Mouse (Mus musculus) Patski (cell line): ENCODE results near the gene Hmgxb4. TPM values are rescaled to one million over a fixed set of nuclear protein-coding genes. Genes with fewer than 3 reads are reported as not detected.

Experiments
- ATAC-seq: fragments of 100-300 bp; one replicate; pipeline ENCODE4 v1.8.0; 2021
- CTCF ChIA-PET: fragments of 350-600 bp; sonication (Branson Sonifier 250); formaldehyde crosslinking; loops from one replicate; lab custom pipeline; 2022; ENCODE audit warnings: inconsistent platforms; lab: Charles Lee
- POLR2A ChIA-PET: fragments of 350-600 bp; sonication (Branson Sonifier 250); formaldehyde crosslinking; loops from one replicate; lab custom pipeline; 2022; ENCODE audit warnings: antibody characterized with exemption, inconsistent platforms; lab: Charles Lee
- DNase-seq: peaks from one replicate; pipeline ENCODE4 v3.0.0-alpha.2; 2011; ENCODE audit warnings: low read depth, low spot score
- H3K27me3 ChIP-seq: fragments of 371-371 bp; one replicate; pipeline ENCODE4 v1.5.1; 2021
- CTCF ChIP-seq: fragments of 100-300 bp; IDR thresholded peaks from one replicate; pipeline ENCODE4 v1.5.1; 2021
- in situ Hi-C: fragments of 300-500 bp; cut with MboI; formaldehyde crosslinking; loops from 3 replicates; pipeline ENCODE4 v1.11.1; 2018; ENCODE audit warnings: low pct_unique_long_range_greater_than_20kb, mixed read lengths
- polyA plus RNA-seq: library from polyadenylated mRNA; unstranded; gene quantifications from one replicate; pipeline ENCODE4 v1.2.3, GENCODE M21; 2021

Gene Hmgxb4
- polyA plus RNA-seq, 1 experiment from 2014 or later = 35.8 TPM

DNA sequence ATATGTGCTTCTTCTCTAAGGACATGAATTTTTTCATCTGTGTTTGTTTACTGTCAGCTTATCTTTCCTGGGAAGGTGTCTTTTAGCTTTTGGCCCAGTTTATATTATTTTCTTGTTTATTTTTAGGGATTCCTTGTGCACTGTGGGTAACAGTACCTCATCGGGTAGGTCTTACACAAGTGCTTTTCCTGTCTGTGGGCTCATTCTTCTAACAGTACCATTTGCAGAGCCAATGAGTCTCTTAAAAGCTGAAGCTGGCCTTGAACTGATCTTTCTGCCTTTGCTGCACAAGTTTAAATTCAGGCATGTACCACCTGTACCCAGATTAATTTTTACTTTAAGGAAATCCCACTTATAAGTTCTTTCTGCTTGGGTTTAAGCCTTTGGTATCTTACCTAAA lies 23.3 kb downstream of the Hmgxb4 start:
- no peaks in the 10 kb centered on the region for H3K27me3 ChIP-seq
- no peak for TF ChIP-seq CTCF
- ATAC-seq = no peak
- DNase-seq = no peak
- ChIA-PET CTCF (interaction anchor here (1.1 to 1.6 kb wide), 3 partner anchors 14 to 24 kb away, joined by 3 to 5 read pairs (median 3); partner anchors contain the start of gene Hmgxb4), POLR2A (no interaction called here)
- in situ Hi-C loops = no loop called here

DNA sequence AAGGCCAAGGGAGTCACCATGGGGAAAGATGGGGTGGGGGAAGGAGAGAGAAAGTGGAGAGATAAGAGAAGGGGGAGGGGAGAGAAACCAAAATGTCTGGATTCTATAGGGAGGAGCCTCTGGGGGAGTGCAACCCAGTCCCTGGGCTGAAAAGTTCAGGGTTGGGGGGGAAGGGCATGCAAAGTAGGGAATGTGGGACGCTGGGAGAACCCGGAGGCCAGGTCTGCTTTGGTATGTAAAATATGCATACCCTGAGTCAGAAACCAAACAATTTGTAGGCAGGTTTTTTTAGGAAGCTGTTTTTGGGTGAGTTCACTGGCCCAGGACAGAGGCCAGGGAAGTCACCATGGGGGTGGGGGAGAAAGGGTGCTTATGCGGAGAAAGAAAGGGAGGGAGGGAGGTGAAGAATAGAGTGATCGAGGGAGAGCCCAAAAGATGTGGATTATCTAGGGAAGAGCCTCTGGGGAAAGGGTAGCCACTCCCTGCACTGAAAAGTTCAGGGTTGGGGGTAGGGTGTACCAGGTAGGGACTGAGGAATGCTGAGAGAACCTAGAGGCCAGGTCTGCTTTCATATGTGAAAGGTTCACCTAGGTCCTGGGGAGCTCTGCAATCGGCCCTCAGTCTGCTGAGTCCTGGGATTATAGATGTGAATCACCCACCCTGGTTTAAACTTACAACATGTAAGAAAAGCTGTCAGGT lies 25.3 kb downstream of the Hmgxb4 start:
- CTCF ChIA-PET = interaction anchor here (1.3 kb wide), 1 partner anchor 72 kb away, joined by 4 read pairs; no protein-coding TSS in a partner anchor
- DNase-seq (peak; percentile 56), ATAC-seq (peak; percentile 99)
- no peaks in the 10 kb centered on the region for H3K27me3 ChIP-seq
- POLR2A ChIA-PET = interaction anchor here (0.6 to 0.8 kb wide), 2 partner anchors 57 to 1806 kb away, joined by 3 to 7 read pairs; no protein-coding TSS in a partner anchor
- in situ Hi-C loops = no loop called here
- no peak for TF ChIP-seq CTCF

DNA sequence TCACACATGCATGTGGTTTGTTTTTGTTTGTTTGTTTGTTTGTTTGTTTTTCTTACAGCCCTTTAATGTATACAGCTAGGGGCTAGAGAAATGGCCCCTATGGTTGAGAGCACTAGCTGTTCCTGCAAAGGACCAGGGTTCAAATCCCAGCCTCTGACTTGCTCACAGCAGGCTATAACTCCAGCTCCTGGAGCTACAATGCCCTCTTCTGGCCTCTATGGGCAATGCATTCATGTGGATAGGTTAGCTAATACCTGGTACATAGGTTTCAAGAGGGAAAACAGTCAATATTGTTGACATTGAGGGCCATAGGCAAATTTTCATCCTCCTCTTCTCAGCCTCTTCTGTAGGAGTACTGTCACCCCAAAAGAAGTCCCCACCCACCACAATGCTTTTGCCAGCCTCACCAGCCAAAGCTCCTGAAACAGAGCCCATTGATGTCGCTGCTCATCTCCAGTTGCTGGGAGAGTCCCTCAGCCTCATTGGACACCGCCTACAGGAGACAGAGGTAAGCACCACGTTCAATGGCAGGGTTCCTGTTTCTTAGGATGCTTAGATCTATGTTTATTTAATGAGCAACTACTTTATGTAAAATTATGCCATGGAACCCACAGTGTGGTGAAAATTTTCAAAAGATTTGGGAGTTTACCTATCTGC lies 30.6 kb downstream of the Hmgxb4 start:
- ATAC-seq = no peak
- DNase-seq = no peak
- in situ Hi-C loops = no loop called here
- TF ChIP-seq CTCF = peak; percentile 76
- ChIA-PET CTCF (interaction anchor here (0.9 to 1.4 kb wide), 4 partner anchors 11 to 43 kb away, joined by 3 to 5 read pairs (median 3); no protein-coding TSS in a partner anchor), POLR2A (no interaction called here)
- no peaks in the 10 kb centered on the region for H3K27me3 ChIP-seq

GRCm38 (mm10) chr8:75025809-75026208 lies 32.7 kb downstream of the Hmgxb4 start:
- POLR2A ChIA-PET = interaction anchor here (0.6 kb wide), 1 partner anchor 13 kb away, joined by 3 read pairs; no protein-coding TSS in a partner anchor
- CTCF ChIA-PET = no interaction called here
- TF ChIP-seq CTCF = no peak
- in situ Hi-C loops = no loop called here
- H3K27me3 ChIP-seq = no peaks in the 10 kb centered on the region
- DNase-seq (no peak), ATAC-seq (no peak)

DNA sequence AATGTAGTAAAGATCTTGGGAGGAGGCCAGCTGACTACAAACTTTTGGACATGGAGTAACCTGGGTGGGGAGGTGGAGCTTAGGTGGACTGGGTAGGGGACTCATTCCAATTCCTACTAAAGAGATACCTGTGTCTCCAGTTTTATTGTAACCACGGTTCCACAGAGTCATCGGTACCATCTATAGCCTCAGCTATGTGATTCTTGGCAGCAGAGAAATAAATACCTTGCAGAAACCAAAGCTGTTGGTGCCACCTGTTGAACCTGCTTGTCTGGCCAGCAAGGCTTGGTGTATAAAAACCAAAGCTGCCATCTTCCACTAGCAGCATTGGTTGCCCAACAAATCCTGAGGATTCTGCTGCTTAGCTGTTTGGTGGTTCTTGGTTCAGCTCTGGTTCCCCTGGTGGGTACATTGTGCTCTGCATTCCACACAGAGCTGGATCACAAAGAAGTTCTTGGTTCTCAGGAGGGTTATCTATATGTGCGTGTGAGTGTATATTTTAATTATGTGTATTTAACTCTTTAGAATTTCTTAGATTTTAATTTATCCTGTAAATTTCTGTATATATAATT lies 37.4 kb downstream of the Hmgxb4 start:
- TF ChIP-seq CTCF = no peak
- in situ Hi-C loops = no loop called here
- ATAC-seq (no peak), DNase-seq (no peak)
- POLR2A ChIA-PET = no interaction called here
- CTCF ChIA-PET = interaction anchor here (1.0 to 1.4 kb wide), 3 partner anchors 12 to 45 kb away, joined by 3 to 6 read pairs (median 3); no protein-coding TSS in a partner anchor
- no peaks in the 10 kb centered on the region for H3K27me3 ChIP-seq

DNA sequence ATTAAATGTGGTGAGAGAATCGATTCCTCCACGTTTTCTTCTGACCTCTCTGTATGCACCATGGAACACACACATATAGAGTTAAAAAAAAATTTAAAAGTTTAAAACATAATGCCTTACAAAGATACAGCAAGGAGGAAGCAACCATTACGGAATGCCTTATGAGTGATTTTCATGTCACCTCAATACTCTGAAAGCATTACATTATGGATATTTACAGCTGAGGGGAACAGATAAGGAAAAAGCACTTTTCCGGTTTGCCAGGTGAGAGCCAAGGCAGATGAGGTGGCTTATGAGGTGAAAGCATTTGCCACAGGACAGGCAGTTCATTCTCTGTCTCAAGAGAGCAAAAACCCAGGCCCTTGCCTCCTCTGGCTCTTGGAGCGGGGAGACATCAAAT lies 39.8 kb downstream of the Hmgxb4 start:
- ChIA-PET POLR2A (no interaction called here), CTCF (no interaction called here)
- no peak for DNase-seq
- H3K27me3 ChIP-seq = no peaks in the 10 kb centered on the region
- ATAC-seq = peak; percentile 1
- in situ Hi-C loops = no loop called here
- TF ChIP-seq CTCF = no peak

GRCm38 (mm10) chr8:75033511-75034243 lies 40.5 kb downstream of the Hmgxb4 start, which contains the start of gene Tom1:
Gene Tom1, plus strand, starts transcription at chr8:75033705.
- CTCF ChIA-PET = interaction anchor here (1.7 kb wide), 1 partner anchor 38 kb away, joined by 6 read pairs; no protein-coding TSS in a partner anchor
- no peaks in the 10 kb centered on the region for H3K27me3 ChIP-seq
- in situ Hi-C loops = no loop called here
- TF ChIP-seq CTCF = no peak
- ATAC-seq (peak; percentile 94), DNase-seq (peak; percentile 99)
- POLR2A ChIA-PET = no interaction called here

DNA sequence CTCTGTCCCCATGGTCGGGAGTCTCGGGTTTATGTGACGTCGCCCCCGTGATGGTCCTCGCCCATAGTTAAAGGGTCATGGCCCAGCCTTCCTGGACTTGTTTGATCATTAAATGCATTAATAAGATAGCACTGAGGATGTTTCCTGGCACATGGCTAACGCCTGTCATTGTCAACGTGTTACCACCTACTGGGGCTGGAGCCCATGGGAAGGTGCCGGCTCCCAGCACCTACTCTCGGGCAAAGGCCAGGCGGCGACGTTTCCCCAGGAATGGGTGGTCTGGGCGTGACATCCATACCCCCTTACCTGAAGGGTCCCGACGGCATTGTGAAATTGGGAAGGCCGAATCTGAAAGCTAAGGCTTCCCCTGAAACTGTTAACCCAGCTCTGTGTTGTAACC lies 41.1 kb downstream of the Hmgxb4 start:
- in situ Hi-C loops = no loop called here
- POLR2A ChIA-PET = no interaction called here
- ATAC-seq = no peak
- TF ChIP-seq CTCF = no peak
- H3K27me3 ChIP-seq = no peaks in the 10 kb centered on the region
- CTCF ChIA-PET = interaction anchor here (0.8 to 2.4 kb wide), 3 partner anchors 10 to 75 kb away, joined by 3 to 6 read pairs (median 6); partner anchors contain the start of gene Mcm5
- DNase-seq = no peak

DNA sequence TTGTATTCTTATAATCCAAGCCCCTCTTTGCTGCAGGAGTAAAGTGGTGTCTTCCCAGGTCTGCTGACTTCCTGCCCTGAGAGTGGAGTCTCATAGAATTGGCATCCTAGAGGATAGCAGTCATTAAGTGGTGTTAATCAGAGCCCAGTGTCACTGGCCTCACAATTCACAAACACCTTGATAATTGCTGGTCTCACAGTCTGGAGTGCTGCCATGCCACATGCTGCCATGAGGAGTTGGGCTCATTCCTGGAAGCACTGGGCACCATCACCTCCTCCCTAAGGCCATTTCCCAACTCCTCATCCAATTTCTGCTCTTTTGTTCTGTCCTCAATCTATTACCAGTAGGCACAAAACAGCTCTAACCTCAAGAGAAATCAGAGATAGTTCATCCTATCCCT lies 42.5 kb downstream of the Hmgxb4 start:
- POLR2A ChIA-PET = no interaction called here
- DNase-seq = no peak
- no peaks in the 10 kb centered on the region for H3K27me3 ChIP-seq
- TF ChIP-seq CTCF = no peak
- in situ Hi-C loops = no loop called here
- ATAC-seq = no peak
- CTCF ChIA-PET = interaction anchor here (1.0 to 2.4 kb wide), 4 partner anchors 13 to 74 kb away, joined by 3 to 6 read pairs (median 4); partner anchors contain the start of genes Hmox1 and Mcm5

- TF ChIP-seq CTCF = no peak
- POLR2A ChIA-PET = interaction anchor here (0.6 kb wide), 1 partner anchor 1058 kb away, joined by 7 read pairs; no protein-coding TSS in a partner anchor
- no peak for DNase-seq
- ATAC-seq = no peak
- CTCF ChIA-PET = interaction anchor here (0.9 kb wide), 1 partner anchor 11 kb away, joined by 4 read pairs; no protein-coding TSS in a partner anchor
- in situ Hi-C loops = no loop called here
- H3K27me3 ChIP-seq = no peaks in the 10 kb centered on the region
Measured at GRCm38 (mm10) chr8:75038497-75038896, 45.3 kb downstream of the Hmgxb4 start.
